Mouse (Mus musculus) forelimb bud, embryonic 11.5 days (tissue): ENCODE results near the gene Iffo2.

Source experiments
- DNase-seq: peaks from one replicate; pipeline ENCODE4 v3.0.0-alpha.2; 2012; ENCODE audit warnings: low read depth, low spot score

The Iffo2 gene

DNA sequence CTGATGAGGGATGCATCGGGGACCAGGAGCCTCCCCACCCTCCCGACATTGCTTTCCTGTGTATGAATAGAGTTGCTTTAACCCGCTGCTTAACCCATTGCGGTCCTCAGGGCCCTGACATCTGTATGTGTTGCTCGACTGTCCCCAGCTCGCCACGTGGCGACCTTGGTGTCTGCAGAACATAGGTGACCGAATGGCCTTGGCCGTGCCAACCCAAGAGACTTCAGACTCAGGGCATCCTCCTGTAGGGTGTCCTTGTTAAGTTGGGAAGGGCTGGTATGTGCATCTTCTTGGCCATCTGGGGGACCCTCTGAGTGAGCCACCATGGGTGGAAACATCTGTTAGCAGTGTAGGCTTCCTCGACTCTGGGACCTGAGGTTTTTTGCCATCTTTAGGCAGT is 74.9 kb downstream of the Iffo2 start:
- no peak for DNase-seq

DNA sequence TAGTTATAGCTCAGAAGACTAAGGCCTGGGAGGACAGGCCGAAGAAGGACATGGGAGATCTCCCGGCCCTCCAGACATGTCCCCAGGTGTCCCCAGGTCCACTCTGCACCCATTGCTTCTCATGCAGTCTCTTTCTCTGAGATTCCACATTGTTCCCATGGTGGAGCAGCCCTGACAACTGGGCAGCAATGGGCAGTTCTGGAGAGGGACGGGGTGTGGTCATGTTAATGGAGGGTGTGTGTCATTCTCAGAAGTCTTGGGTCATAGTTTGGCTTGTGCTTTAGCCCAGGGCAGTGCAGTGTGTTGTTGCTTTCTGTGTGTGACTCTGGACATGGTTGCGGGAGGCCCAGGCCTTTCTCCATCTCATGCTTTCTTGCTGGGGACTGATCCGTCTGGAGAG is 76.4 kb downstream of the Iffo2 start:
- DNase-seq = no peak

DNA sequence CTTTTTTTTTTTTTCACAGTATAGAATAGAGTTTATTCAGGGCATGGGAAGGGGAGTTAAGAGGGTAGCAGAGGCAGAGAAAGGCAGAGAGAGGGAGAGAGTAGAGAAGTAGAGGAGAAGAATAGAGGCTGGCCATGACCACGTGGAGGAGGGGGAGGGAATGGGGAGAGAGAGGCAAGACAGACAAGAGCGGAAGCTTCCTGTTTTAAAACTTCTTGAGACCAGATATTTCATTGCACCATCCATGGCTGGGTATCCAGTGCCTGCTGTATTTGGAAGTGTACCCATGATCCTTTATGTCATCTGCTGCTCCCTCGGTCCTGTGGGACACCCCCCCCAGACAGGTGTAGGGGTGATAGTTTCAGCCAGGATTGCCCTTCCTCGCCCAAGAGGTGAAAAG is 78.6 kb downstream of the Iffo2 start:
- DNase-seq = no peak

DNA sequence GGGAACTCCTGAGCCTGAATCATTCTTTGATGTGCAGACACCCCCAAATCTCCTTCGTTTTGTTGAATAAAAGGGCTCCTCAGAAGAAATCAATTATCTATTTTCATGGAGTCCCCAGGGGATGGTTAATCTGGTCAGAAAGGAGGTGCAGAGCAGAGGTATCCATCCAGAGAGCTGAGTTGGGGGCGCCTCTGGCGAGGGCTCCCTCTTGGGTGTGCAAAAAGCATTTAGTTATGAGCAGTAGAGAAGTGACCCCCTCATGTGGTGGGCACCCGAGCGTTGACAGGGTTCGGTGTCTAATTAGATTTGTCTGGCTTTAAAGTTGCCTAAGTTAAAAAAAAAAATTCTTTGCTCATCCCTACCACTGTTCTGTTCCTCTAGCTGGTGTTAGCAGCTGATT is 80.6 kb downstream of the Iffo2 start:
- no peak for DNase-seq

DNA sequence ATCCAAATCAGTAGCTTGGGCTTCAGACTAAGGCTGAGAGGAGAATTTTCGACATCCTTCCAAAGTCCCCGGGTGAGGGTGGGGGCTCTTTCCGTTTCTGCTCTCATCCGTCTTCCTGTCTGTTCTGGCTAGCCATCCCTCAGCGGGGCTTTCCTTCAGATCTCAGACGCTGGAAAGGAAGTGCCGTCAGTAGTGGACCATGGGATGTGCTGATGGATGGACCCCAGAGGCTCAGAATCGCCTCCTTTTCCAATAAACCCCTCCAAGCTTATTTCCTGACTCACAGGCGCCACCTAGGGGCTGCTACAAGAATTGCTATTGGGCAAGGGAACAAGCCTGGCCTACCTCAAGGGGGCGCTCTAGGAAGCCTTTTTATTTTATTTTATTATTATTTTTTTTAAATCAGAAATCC is 81.2 kb downstream of the Iffo2 start:
- peak; percentile 84 for DNase-seq

DNA sequence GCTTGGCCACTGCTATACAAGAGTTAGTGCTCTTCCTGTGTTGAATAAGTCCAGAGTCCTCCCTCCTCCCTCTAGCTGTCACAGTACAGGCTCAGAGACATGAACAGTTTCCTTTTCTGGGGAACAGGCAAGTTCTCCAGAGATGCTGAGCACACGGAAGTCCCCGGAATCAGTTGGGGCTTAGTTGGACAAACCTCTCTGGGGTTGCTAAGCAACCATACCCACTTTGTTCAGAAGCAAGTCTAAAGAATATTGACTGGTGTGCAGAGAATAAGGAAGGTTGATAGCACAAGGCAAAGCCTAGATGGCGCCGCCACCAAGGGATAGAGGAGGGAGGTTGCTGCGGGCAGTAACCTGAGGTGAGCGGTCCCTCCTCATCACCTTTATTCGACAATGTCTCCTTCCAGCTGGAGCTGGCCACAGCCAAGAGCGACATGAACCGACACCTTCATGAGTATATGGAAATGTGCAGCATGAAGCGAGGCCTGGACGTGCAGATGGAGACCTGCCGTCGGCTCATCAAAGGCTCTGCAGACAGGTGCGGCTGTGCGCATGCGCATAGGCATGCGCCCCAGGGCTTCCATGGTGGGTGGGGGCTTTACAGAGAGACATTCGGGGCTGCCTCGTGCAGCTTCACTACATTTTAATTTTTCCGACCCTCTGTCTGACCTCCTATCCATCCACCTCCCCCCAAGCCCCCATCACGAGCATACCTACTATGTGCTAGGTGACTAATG is 84.3 kb downstream of the Iffo2 start:
- no peak for DNase-seq

DNA sequence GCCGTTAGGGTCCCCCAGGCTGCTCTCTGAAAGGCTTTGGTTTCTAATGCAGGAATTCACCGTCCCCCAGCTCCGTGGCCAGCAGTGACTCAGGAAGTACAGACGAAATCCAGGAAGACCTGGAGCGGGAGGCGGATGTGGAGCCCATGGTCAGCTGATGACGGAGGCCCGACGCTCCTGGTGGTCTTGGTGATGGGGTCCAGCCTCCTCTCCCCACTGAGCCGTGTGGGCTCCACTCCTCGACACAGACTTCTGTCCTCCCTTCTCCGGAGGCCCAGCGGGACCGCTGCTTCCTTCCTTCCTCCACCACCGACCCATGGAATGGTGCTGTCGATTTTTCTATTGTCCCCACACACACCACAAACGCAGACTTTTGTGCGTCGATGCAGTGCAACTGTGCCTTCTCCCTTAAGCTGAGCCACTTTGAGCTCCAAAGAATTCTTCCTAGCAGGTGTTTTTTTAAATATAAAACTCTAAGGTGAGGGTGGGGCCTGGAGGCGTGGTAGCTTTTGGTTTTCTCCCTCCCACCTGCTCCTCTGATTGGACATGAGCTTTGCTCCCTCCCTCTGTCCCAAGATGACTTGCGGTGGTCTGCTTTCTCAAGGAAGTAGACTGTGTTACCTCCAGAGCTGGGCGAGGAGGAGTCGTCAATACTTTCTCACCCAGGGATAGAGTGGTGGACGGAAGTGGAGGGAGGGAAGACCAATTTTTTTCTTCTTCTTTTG is 86.1 kb downstream of the Iffo2 start:
- DNase-seq = peak; percentile 53

DNA sequence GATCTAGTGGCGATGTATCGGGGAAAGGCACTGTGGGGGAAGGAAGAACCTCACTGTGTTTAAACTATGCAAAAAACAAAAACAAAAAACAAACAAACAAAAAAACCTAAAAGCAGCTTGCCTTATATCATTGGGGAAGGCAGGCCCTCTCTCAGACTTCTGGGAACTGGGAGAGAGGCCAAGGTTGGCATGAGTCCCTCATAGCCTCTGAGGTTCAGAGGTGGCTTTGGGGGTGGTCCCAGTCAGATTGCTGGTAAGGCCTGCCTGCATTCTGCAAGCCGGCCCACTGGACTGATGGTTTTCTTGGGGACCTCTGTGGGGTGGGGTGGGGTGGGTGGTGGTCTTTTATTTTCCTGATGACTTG is 86.6 kb downstream of the Iffo2 start:
- no peak for DNase-seq

DNA sequence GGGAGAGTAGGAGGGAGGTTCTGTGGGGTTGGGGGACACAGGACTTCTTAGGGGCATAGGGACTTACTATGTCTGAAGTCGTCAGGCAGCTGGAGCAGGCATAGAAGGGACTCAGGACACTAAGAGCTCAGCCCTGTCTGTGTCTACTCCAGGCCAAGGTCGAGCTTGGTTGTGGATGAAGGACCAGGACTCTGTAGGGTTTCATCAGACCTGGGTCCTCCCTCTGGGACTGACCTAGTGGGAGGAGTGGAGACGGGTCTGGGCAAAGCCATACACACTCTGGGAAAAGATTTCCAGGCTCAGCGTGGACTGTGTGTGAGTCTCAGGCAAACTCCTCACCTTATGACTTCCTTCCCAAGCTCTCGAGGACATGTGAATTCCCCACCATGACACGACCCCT is 89.4 kb downstream of the Iffo2 start:
- DNase-seq = no peak

DNA sequence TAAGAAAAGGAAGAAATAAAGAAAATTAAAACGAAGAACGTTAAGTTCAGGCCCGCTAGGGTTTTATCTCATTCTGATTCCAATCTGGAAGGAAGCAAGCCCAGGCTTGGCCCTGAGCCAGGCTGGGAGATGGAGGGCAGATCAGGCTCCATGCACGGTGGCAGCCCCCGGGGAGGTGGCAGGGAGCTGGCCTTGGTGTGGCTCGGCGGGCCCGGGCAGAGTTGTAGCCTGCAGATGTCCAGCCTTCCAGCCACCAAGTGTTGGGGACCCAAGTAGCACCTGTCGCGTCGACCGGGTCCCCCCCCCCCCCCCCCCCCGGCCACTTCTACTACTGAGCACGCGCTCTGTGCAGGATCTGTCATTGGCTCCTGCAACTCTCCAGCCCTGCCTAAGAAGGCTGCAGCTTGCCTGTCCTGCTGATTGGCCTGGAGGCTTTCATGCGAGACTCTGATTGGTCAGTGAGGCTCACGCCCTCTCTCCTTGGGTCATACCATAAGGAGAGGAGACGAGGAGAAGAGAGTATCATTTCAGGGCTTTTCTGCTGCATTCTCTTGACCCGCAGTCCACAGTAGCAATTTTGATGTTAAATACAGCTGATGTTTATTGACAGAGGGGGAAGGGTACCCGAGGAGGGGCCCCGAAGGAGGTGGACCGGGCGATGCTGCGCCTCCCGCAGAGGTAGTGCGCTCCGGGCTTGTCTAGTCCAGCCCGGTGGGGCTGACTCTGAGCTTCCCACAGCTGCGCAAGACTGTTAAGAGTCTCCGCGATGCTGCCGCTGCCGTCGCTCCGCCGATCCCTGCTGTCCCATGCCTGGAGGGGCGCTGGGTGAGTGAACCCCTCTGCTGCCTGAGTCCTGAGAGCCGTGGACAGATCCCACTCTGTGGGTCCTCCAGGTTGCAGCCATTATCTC is 92.3 kb downstream of the Iffo2 start, which contains the start of gene Aldh4a1:
Gene Aldh4a1, plus strand, starts transcription at position 494 of the 910 bp plus-strand sequence.
- DNase-seq = peak; percentile 96

DNA sequence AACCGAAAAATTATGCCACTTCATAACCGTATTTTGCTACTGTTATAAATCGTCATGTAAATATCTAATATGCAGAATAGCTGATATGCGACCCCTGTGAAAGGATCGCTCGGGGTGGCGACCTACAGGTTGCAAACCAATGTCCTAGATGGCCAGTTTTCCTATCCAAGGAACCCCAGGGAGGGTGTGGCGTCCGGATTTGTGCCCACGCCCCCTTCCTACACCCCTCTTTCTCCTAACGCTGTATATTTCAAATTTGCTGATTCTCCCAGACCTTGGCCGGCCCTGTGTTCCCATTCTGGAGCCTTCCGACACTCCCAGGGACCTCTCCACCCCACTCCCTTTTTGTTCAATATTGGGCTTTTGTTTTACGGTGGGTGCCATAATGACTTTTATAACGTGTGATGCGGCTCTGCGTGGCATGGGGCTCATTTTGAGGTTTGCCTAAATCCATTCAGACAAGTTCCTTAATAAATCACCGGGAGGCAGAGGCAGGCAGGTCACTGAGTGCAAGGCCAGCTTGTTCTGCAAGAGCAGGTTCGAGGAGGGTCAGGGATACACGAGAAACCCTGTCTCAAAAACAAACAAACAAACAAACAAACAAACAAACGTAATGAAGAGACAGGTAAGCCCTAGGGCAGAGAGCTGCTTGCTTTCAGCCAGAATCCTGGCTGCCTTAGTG is 93.2 kb downstream of the Iffo2 start:
- no peak for DNase-seq

DNA sequence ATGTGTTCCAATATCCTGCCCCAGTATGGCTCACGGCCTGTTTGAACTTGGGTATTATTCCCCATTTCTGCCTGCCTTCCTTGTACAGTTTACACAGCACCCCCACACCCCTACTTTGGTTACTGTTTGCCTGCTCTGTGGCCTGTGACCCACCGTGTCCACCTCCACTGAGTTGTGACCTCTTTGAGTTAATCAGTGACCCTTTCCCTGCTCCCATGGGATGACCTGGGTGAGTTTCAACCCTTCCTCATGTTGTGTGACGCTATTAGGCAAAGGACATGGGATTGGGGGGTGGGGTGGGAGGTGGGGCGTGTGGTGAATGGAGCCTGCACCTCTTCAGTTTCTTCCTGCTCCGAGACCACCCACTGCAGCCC is 93.8 kb downstream of the Iffo2 start:
- DNase-seq = no peak

DNA sequence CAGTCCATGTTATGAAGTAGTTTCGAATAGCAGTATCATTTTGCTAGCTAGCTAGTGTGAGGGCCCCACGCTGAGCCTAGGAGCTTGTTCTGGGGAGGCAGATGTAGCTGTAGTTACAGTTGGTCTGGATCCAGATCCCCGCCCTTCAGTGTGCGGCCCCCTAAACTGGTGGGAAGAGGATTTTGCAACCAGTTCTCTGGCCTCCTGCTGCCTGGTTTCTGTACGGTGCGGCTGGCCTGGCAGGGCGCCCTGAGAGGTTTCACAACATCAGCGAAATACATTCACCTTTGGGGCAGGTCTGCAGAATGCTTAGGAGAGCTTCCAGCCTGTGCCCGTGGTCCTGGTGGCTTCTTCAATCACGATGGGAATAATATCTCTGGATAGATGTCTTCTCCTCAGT is 94.4 kb downstream of the Iffo2 start:
- DNase-seq = no peak

DNA sequence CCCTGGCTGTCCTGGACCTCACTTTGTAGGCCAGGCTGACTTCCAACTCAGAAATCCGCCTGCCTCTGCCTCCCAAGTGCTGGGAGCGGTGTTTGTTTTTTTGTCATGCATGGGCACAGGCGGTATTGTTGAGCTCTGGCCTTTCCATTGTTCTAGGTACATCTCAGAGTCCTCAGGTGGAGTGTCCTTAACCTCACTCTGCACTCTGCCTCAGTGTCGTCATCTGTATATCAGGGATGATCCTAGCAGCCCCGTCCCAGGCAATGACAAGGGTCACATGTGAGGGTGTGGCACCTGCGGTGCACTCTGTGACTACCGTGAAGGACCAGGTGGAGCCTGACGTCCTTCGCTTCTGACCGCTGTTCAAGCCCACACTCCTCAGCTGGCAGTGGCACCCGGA is 97.0 kb downstream of the Iffo2 start:
- DNase-seq = no peak

DNA sequence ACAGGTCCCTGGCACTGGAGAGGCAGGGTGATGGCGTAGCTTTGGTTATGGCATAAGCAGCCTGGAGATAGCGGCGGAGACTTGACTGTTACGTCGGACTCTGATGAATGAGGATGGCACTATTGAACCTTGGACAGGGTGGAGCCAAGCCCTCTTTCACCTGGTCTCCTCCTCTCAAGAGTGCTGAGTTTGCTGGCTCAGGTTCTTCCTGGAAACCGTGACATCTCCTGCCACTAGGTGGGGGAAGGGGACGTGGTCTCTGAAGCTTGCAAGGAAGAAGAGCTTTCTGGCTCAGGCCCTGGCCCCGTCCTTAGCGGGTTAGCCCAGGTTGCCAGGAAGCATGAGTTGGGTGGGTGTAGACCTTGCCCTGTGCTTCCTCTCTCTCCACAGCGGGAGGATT is 99.8 kb downstream of the Iffo2 start:
- no peak for DNase-seq

DNA sequence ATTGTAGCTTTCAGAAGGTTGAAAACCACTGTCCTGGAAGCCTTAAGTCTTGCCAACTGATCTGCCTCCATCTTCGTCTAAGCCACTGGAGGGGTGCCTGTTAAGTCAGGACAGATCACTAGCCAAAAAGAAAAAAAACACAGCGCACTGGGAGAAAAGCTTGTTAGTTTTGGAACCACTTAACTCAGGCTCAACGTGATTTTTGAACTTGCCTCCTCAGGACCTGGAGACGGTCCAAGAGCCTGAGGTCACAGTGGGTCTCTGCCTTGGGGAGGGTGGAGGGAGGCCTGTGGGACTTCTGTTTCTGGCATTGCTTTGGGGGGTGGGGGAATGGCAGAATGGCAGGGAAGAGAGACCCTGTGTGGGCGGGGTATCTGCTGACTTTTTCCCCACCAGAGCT is 100.8 kb downstream of the Iffo2 start:
- no peak for DNase-seq

DNA sequence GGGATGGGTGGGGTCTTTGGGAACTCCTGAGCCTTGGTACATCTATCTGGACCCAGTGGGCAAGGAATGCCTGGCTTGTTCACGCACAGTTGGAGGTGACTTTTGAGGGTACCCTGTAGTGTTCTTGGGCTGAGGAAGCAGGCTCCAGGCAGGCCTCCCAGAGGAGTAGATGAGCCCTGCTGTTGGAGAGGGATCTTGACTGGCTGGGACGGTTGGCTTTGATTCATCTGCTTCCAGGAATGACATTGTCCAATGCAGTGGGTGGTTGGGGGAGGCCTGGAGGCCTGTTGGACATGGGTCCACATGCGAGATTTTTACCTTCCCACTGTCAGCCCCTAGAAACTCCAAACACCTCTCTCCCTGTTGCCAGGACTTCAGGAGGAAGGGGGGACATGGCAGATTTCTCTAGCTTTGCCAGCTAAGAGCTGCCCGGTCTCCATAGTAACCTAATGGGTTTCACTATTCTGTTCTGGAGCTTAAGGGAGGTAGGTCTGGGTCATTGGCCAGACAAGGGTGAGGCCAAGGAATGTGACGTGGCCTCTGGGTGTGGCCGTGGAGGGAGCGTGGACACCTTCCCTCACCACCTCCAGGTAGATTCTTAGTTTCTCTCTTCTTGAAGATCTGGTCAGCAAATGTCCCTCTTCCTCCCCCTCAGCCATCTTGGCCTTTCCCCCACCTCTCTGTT is 101.4 kb downstream of the Iffo2 start:
- DNase-seq = no peak

DNA sequence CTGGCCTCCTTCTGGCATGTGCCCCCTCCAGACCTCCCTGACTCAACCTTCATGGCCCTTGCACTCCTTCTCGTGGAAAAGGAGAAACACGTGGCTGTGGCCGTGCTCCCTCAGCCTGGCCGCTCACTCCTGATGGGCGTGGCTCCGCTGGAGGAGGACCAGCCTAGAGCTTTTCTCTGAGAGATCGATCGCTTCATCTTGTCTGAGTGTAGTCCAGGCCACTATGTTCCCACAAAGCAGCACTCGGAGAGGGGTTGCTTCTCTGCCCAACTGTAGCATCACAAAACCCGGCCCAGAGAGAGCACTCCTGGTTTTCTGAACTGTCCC is 101.9 kb downstream of the Iffo2 start:
- no peak for DNase-seq

DNA sequence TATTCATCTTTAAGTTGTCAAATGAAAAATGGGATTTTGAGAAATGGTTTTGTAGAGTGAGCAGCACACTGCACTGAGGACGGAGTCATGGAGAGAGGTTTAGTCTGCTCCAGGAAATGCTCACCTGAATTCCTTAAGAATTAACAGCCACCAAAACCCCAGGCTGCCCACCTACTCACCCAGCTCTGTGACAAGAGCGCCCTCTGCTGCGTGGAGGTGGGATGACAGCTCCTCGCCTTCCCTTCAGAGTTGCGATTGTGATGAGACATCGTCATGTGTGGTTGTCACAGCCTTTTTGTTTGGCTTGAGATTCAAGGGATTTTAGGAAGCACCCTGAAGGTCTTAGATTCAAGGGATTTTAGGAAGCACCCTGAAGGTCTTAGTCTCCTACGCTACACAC is 106.0 kb downstream of the Iffo2 start:
- peak; percentile 66 for DNase-seq

DNA sequence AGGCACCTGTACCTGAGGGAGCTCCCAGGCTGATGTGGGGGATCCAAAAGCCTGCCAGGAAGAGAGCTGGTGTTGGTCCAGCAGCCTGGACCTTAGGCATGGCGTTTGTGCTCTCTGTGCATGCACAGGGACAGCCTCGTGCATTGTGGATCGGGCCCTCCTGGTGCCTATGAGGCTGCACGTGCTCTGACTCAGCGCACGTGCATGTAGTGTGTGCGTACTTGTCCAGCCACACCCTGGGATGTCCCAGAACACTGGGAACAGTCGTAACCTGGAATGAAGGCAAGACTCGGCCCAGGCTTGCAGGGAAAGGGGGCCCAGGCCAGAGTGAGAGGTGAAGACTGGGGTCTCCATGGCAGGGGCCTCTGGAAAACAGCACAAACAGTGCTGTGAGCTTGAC is 107.5 kb downstream of the Iffo2 start:
- DNase-seq = no peak

DNA sequence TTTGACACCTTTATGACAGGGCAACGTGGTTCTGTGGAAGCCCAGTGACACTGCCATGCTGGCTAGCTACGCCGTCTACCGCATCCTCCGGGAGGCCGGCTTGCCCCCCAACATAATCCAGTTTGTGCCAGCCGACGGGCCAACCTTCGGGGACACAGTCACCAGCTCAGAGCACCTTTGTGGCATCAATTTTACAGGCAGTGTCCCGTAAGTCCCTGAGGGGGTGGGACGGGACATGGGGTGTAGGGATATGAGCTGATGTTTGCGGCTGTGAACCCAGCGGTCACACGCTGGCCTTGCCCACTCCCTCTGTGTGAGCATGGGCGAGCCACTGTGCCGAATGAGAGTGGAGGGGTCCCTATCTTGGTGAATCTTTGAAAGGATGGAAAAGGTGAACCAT is 108.0 kb downstream of the Iffo2 start:
- no peak for DNase-seq
